Mouse (Mus musculus) midbrain, embryonic 12.5 days (tissue): Measurements from ENCODE around the gene Mafg. TPM values are rescaled to one million over a fixed set of nuclear protein-coding genes. Genes with fewer than 3 reads are reported as not detected.

ENCODE experiments used
- ATAC-seq: fragments of 200-750 bp; cut with Nextera tagmentation; 2 replicates; pipeline ENCODE4 v1.8.0; 2017; ENCODE audit warnings: low read depth, moderate TSS enrichment, moderate library complexity; ENCODE audit not compliant: low FRiP score
- H3K27ac ChIP-seq: fragments of 300-500 bp; sonication (generic); replicated peaks from 2 replicates; pipeline ENCODE4 v1.5.1; 2016; ENCODE audit warnings: mild to moderate bottlenecking
- H3K27me3 ChIP-seq: fragments of 300-500 bp; sonication (generic); 2 replicates; pipeline ENCODE4 v1.6.1; 2016; ENCODE audit warnings: mild to moderate bottlenecking
- H3K36me3 ChIP-seq: fragments of 300-500 bp; sonication (generic); 2 replicates; pipeline ENCODE4 v1.6.1; 2016
- H3K4me1 ChIP-seq: fragments of 300-500 bp; sonication (generic); 2 replicates; pipeline ENCODE4 v1.6.1; 2016
- H3K4me2 ChIP-seq: fragments of 300-500 bp; sonication (generic); replicated peaks from 2 replicates; pipeline ENCODE4 v1.6.1; 2016; ENCODE audit warnings: mild to moderate bottlenecking, moderate library complexity
- H3K4me3 ChIP-seq: fragments of 300-500 bp; sonication (generic); 2 replicates; pipeline ENCODE4 v1.5.1; 2016; ENCODE audit warnings: mild to moderate bottlenecking
- H3K9ac ChIP-seq: fragments of 300-500 bp; sonication (generic); replicated peaks from 2 replicates; pipeline ENCODE4 v1.6.1; 2016; ENCODE audit warnings: mild to moderate bottlenecking, moderate library complexity
- H3K9me3 ChIP-seq: fragments of 300-500 bp; sonication (generic); 2 replicates; pipeline ENCODE4 v1.6.1; 2016; ENCODE audit warnings: mild to moderate bottlenecking
- WGBS: fragments of 180-500 bp; shearing (Covaris S2); methylation state at CpG from one replicate; pipeline ENCODE4 v1.1.7; 2016; 5-methylcytosine and 5-hydroxymethylcytosine counted together
- polyA plus RNA-seq: library from polyadenylated mRNA; unstranded; fragments of >200 nt; fragmentation: Nextera tagmentation; extraction: Ambion mirVana; gene quantifications from 2 replicates; pipeline ENCODE4 v1.2.1, GENCODE M21; 2016

The Mafg gene
- polyA plus RNA-seq, 1 experiment from 2014 or later = 33.3 TPM

DNA sequence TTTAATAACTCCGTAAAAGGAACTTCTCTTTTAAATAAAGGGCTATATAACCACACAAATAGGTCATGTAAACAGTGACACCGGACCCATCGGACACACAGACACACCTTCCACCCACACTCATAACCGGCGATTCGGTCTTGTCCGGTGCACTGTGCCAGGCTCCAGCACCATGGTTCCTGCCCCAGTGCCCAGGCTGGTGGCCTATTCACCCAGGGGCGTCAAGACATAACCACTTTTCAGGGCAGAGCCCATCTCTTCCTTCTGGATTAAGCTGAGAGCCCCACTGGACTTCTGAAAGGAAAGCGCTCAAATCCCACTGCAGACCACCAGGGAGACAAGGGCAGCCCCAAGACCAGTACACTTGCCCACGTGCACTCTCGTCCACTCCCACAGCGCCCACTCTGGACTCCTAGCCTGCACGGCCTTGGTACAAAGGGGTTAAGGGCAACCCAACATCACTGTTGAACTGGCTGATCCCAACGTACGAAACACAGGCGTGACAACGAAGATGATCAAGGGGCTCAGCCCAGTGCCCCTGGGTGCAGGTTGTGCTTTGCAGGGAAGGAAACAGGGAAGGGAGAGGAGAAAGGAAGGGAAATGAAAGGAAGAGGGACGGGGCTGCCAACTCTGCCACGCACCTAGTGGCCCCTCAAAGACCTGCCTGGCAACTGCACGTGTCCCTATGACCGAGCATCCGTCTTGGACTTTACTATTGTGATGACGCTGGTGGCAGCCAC, 4.6 kb downstream of the Mafg start:
- no peak overlapping the region for H3K4me3 ChIP-seq
- peaks cover 49% of the 10 kb centered on the region for H3K4me1 ChIP-seq
- H3K36me3 ChIP-seq = peaks cover 20% of the 10 kb centered on the region
- no peaks in the 10 kb centered on the region for H3K9me3 ChIP-seq
- ATAC-seq = no peak
- no peak overlapping the region for H3K27ac ChIP-seq
- no peak overlapping the region for H3K4me2 ChIP-seq
- 95% methylated on average over 23 of the region's 23 CpGs for WGBS
- H3K27me3 ChIP-seq = no peaks in the 10 kb centered on the region
- no peak overlapping the region for H3K9ac ChIP-seq

DNA sequence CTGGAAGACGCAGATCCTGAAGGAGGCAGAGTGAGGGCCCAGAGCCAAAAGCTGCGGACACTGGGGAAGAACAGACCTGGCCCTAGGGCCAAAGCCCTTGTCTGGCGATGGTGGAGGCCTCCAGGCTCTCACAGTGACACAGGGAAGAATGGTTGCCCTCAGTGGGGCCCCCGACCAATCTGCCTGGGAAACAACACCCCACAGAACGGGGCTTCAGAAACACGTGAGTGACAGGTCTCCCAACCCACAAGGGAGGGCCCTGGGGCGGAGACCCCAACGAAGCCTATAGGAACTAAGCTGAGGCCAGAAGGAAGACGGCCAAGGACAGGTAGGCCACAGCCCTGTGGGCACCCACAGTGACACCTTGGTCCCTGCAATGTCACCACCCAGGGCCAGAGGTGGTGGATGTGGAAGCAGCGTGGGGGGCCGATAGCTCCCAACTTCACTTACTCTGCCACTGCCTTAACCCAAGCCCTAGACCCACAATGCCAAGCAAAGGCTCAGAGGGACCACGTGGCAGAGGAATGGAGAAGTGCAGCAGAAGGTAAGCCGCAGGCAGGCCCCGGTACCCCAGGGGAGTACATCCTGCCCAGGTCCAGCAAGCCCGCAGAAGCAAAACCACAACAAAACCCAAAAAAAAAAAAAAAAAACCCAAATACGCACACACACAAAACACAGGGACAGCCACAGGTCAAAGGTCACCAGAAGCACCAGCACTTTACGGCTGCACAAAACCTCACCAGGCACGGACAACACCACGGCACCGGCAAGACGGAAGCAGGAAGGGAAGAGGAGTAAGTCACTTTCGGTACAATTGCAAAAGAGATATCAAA, 5.7 kb downstream of the Mafg start:
- Histone ChIP-seq H3K4me1 (peaks cover 54% of the 10 kb centered on the region), H3K4me3 (no peak overlapping the region), H3K4me2 (no peak overlapping the region), H3K9ac (no peak overlapping the region), H3K9me3 (no peaks in the 10 kb centered on the region), H3K27me3 (no peaks in the 10 kb centered on the region), H3K27ac (no peak overlapping the region), H3K36me3 (peaks cover 20% of the 10 kb centered on the region)
- WGBS = 85% methylated on average over 22 of the region's 22 CpGs
- ATAC-seq = no peak

GRCm38 (mm10) chr11:120626785-120627467, 6.5 kb downstream of the Mafg start:
- peaks cover 47% of the 10 kb centered on the region for H3K4me1 ChIP-seq
- no peak overlapping the region for H3K4me2 ChIP-seq
- H3K4me3 ChIP-seq = no peak overlapping the region
- no peak overlapping the region for H3K27ac ChIP-seq
- peaks cover 25% of the 10 kb centered on the region for H3K36me3 ChIP-seq
- no peak for ATAC-seq
- H3K27me3 ChIP-seq = no peaks in the 10 kb centered on the region
- WGBS = 94% methylated on average over 11 of the region's 11 CpGs
- no peaks in the 10 kb centered on the region for H3K9me3 ChIP-seq
- no peak overlapping the region for H3K9ac ChIP-seq

- H3K9ac ChIP-seq = peak within 1 kb of the TSS; percentile 84
- WGBS = 27% methylated on average over 5 of the region's 5 CpGs
- no peaks in the 10 kb centered on the region for H3K27me3 ChIP-seq
- ATAC-seq = peak; percentile 68
- peak within 1 kb of the TSS; percentile 78 for H3K27ac ChIP-seq
- H3K36me3 ChIP-seq = peaks cover 40% of the 10 kb centered on the region
- H3K4me1 ChIP-seq = peaks cover 30% of the 10 kb centered on the region
- peak within 1 kb of the TSS; percentile 99 for H3K4me3 ChIP-seq
- H3K4me2 ChIP-seq = peak within 1 kb of the TSS; percentile 100
- H3K9me3 ChIP-seq = no peaks in the 10 kb centered on the region
Observed at GRCm38 (mm10) chr11:120625152-120625775, 8.1 kb downstream of the Mafg start, which contains the start of gene Sirt7. TSS of gene Sirt7 (minus strand) at chr11:120625240.

- peak overlapping the region; percentile 100 for H3K4me2 ChIP-seq
- peak; percentile 81 for ATAC-seq
- H3K9ac ChIP-seq = peak overlapping the region; percentile 84
- peaks cover 25% of the 10 kb centered on the region for H3K4me1 ChIP-seq
- H3K4me3 ChIP-seq = peak overlapping the region; percentile 99
- H3K27me3 ChIP-seq = no peaks in the 10 kb centered on the region
- no peaks in the 10 kb centered on the region for H3K9me3 ChIP-seq
- H3K36me3 ChIP-seq = peaks cover 46% of the 10 kb centered on the region
- WGBS = under 1% methylated on average over 52 of the region's 53 CpGs
- peak overlapping the region; percentile 78 for H3K27ac ChIP-seq
Observed at GRCm38 (mm10) chr11:120624680-120625111, 8.7 kb downstream of the Mafg start.

- Histone ChIP-seq H3K4me2 (peak overlapping the region; percentile 100), H3K27me3 (no peaks in the 10 kb centered on the region), H3K4me1 (peaks cover 20% of the 10 kb centered on the region), H3K27ac (peak overlapping the region; percentile 78), H3K4me3 (peak overlapping the region; percentile 99), H3K36me3 (peaks cover 44% of the 10 kb centered on the region), H3K9ac (peak overlapping the region; percentile 84), H3K9me3 (no peaks in the 10 kb centered on the region)
- 13% methylated on average over 30 of the region's 30 CpGs for WGBS
- ATAC-seq = peak; percentile 42; the same call in 1 of the 2 replicates
Observed at GRCm38 (mm10) chr11:120623961-120624679, 9.3 kb downstream of the Mafg start.

DNA sequence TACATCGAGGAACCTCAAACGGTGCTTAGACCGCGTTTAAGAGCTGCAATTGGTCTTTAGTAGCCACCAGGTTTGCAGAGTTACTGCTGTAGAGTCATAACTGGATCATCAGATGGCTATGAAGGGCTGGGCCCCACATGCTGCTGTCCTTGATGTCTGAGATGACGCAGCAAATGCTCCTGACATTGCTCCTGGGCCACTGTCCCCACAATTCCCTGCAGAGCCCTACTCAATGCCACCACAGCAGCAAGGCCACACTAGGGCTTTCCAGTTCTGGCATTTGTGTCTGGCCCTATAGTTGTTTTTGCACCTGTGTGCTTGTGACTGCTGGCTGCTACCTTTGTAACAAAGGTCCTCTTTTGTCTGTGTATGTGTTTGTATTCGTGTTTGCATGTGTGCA, 10.6 kb downstream of the Mafg start:
- no peak for ATAC-seq
- no peaks in the 10 kb centered on the region for H3K9me3 ChIP-seq
- H3K4me2 ChIP-seq = no peak overlapping the region
- no peak overlapping the region for H3K4me3 ChIP-seq
- WGBS = 91% methylated on average over 6 of the region's 6 CpGs
- H3K27me3 ChIP-seq = no peaks in the 10 kb centered on the region
- no peak overlapping the region for H3K27ac ChIP-seq
- H3K36me3 ChIP-seq = peaks cover 49% of the 10 kb centered on the region
- H3K9ac ChIP-seq = no peak overlapping the region
- H3K4me1 ChIP-seq = peaks cover 20% of the 10 kb centered on the region

- WGBS = 94% methylated on average over 14 of the region's 14 CpGs
- Histone ChIP-seq H3K4me1 (peaks cover 30% of the 10 kb centered on the region), H3K4me2 (no peak overlapping the region), H3K27me3 (no peaks in the 10 kb centered on the region), H3K9me3 (no peaks in the 10 kb centered on the region), H3K4me3 (no peak overlapping the region), H3K27ac (no peak overlapping the region), H3K36me3 (peaks cover 45% of the 10 kb centered on the region), H3K9ac (no peak overlapping the region)
- no peak for ATAC-seq
Observed at GRCm38 (mm10) chr11:120620195-120620594, 13.2 kb downstream of the Mafg start.

DNA sequence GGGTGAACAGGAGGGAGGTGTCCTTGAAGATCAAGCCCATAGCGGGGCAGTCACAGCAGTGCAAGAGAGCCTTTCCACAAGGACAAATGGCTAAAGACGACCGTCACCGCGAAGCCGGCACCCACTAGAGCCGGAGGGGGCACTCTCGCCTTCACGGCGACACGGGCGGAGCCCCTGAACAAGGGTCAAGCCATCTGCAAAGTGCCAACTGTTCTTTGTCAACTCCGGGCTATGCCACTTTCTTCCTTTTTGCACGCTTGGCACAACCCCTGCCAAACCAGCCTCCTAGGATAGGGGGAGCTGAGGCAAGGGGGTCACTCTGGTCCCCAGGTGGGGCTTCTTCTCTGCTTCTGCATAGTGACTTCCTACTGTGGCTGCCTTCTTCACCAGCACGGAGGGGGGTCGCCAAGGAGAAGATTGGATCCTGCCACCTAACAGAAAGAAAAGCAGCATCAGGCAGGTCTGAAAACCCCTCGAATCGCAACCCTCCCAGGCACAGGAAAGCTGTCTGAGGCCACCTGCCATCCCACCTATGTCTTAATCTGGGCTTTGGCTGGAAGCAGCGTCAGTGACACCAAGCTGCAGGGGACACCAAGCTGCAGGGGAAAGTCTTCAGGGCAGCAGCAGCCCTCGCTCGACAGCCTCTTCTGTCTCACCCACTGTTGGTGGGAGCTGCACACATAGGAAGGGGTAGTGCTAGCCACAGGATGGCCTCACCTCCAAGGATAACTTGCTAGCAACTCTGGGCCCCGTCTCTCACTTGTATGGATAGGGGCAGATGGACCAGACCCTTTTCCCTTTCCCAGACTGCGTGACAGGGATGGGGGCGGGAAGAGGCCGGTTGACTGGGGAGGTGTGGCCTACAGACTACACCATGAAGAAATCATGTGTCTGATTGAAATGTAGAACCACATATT, 14.5 kb downstream of the Mafg start:
- no peaks in the 10 kb centered on the region for H3K9me3 ChIP-seq
- H3K4me3 ChIP-seq = 0 out of 2 replicates have a peak overlapping the region, but pooled peaks have one; percentile 1
- peak overlapping the region; percentile 77 for H3K27ac ChIP-seq
- no peaks in the 10 kb centered on the region for H3K27me3 ChIP-seq
- no peak overlapping the region for H3K4me2 ChIP-seq
- no peak overlapping the region for H3K9ac ChIP-seq
- peaks cover 26% of the 10 kb centered on the region for H3K4me1 ChIP-seq
- H3K36me3 ChIP-seq = peaks cover 53% of the 10 kb centered on the region
- 92% methylated on average over 25 of the region's 25 CpGs for WGBS
- ATAC-seq = no peak

- H3K4me2 ChIP-seq = peak within 1 kb of the TSS; percentile 77
- ATAC-seq = peak; percentile 95
- H3K27me3 ChIP-seq = no peaks in the 10 kb centered on the region
- under 1% methylated on average over 56 of the region's 56 CpGs for WGBS
- peak within 1 kb of the TSS; percentile 82 for H3K9ac ChIP-seq
- H3K4me1 ChIP-seq = peaks cover 20% of the 10 kb centered on the region
- H3K9me3 ChIP-seq = no peaks in the 10 kb centered on the region
- H3K36me3 ChIP-seq = peaks cover 66% of the 10 kb centered on the region
- H3K4me3 ChIP-seq = peak within 1 kb of the TSS; percentile 80
- H3K27ac ChIP-seq = peak within 1 kb of the TSS; percentile 77
Observed at GRCm38 (mm10) chr11:120617519-120618112, 15.8 kb downstream of the Mafg start, which contains the start of gene Pcyt2. TSS of gene Pcyt2 (minus strand) at chr11:120617936.
